Mouse (Mus musculus) CD4-positive, CD25-positive, alpha-beta regulatory T cell (primary cell): ENCODE data around the gene Gm20403. TPM values are rescaled to one million over a fixed set of nuclear protein-coding genes. Genes with fewer than 3 reads are reported as not detected.

Experiments
- polyA plus RNA-seq: library from polyadenylated mRNA; unstranded; fragments of 100-300 nt; shearing (Covaris generic); gene quantifications from one replicate; pipeline ENCODE4 v1.2.1, GENCODE M21; 2017

Gene Gm20403
- polyA plus RNA-seq: 4.3 TPM

DNA sequence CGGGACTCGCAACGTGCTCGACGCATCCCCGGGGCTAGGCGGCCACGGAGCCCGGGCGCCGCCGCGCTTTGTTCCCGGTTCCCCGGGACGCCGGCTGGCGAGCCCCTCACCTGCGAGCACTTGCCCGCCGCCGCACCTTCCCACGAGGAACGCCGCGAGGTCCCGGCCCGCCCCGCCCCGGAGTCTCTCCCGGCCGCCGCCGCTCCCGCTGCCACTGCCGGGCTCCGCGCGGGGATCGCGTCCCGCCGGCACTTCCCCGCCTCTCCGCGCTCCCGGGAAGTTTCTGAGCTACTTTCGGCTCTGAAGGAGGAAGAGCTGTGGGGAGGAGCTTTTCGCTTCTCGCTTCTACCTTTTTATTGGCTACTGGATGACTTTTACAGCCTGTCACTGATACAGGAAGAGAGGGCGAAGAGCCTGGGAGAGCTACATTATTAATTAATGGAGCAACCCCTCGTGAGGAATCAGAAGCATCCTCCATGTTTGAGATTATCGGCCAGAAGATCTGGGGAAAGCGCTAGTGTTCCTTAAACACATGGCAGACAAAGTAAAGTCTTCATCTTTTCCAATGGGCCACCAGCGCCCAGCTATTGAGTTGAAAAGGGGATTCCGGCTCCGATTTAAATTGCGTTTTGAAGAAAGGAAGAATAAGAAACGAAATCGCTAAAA is at the start of gene Gm20403:
Gene Gm20403, minus strand, starts transcription at position 478 of the 666 bp plus-strand sequence.

DNA sequence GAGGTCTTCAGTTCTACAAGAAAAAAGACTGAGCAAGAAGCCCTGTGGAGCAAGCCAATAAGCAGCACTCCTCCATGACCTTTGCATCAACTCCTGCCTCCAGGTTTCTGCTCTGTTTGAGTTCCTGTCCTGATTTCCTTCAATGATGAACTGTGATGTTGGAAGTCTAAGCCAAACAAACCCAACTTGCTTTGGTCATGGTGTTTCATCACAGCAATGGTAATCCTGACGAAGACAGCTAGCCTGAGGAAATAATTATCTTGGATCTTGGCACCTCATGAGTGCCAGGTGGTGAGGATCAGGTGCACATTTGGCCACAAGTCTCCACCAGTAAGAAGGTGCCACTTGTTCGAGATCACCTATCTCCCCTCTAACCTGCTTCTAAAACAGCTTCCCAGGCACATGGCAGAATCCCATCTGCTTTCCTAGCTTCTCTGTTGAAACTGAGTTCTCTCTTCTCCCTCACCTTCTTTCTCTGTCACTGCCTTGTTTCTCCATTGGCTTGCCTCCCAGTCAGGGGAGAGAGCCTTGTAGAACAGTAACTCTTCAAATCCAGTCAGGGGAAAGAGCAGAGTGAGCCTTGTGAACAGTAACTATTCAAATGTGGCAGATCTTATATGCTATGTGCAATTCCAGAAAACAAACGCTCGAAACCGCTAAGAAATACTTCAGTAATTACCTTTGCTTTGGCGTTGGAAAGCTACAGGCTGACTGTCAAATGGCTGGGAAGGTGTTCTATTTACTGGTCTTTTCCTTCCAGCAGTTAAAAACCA is 27.5 kb upstream of the Gm20403 start, which contains the start of gene Baz1a:
Gene Baz1a, minus strand, starts transcription at position 723 of the 773 bp plus-strand sequence.

Other genes with a start within 250 kb of the Gm20403 start
- gene Snx6, start 190.8 kb downstream of the Gm20403 start, polyA plus RNA-seq: 123 TPM
- gene Cfl2, start 123.7 kb downstream of the Gm20403 start, polyA plus RNA-seq: 45.0 TPM
- 104 TPM for gene Baz1a, start 27.8 kb upstream of the Gm20403 start, polyA plus RNA-seq
- 16.3 TPM for gene 2700097O09Rik, start 93.6 kb upstream of the Gm20403 start, polyA plus RNA-seq
- 131 TPM for gene Srp54a, start 93.7 kb upstream of the Gm20403 start, polyA plus RNA-seq
- gene Fam177a, start 137.9 kb upstream of the Gm20403 start, polyA plus RNA-seq: 33.3 TPM
- 33.1 TPM for gene Srp54b, start 168.6 kb upstream of the Gm20403 start, polyA plus RNA-seq
- gene 1700047I17Rik2, start 213.1 kb upstream of the Gm20403 start, polyA plus RNA-seq: not detected
- gene Srp54c, start 243.6 kb upstream of the Gm20403 start, polyA plus RNA-seq: 74.3 TPM